Mouse (Mus musculus): ENCODE data around the gene Gm37240.

The Gm37240 gene

DNA sequence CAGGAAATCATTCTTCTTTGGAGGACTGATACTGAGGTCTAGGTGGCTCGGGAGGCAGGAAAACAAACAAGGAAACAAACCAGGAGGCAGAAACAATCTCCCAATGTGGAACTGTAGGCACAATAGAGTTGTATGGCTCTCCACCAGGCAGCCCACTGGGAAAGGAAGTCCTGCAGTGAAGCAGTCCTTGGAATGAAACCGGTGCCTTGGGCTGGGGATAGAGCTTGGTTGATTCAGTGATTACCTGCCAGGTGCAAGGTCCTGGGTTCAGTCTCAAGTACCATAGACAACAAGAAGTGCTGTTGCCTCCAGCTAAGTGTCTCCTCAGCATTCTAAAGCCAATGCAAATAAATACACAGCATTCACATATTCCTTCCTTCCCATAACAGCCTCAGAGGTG, 778.1 kb downstream of the Gm37240 start:
- DNase-seq: no peak

DNA sequence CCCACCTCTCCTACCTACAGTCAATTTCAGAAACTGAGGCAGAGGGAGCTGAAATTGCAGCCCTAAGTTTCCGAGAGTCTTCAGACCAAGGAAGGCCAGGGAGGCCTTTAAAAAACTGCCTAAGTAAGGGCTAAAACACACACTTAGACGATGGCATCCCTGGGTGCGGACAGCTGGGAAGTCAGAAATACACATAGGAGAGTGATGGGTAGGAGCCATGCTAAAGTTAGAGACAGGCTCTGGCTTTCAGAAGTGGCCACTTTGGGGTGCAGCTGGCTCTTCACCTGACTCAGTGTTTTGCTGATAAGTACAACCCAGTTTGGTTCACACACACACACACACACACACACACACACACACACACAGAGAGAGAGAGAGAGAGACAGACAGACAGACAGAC, 778.9 kb downstream of the Gm37240 start:
- no peak for DNase-seq

DNA sequence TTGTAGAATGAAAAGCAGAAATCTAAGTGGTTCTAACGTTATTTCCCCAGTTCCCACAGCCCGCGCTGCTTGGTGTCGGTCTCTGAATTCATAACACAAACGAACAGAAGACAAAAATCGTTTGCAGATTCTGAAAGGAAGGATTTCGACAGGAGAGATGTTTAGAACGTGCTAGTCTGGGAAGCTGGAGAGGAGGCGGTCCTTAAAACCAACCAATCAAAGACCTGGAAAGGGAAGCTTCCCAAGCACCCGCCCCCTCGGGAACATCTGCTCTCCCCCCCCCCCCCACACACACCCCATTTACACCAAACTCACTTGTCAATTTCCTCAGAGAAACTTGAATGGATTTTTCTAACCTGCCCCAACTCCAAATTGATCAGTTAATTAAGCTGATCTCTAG, 780.4 kb downstream of the Gm37240 start:
- no peak for DNase-seq

DNA sequence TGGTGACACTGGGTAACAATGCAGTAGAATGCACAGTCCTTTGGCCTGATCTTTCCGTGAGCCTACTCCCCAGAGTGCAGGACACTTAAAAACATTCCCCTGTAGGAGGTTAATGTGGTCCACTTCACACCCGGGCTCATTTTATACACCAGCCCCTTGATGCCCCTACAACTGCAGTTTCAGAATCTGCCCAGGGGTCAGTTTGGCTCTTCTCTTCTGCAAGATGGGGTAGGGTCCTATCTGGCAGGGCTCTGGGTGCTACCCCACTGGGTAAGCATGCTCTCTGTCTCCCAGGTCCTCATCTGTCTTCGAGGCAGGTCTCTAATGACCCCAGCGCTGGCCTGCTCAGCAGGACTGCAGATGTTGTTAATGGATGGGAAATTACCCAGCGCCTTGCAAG, 783.0 kb downstream of the Gm37240 start:
- no peak for DNase-seq

DNA sequence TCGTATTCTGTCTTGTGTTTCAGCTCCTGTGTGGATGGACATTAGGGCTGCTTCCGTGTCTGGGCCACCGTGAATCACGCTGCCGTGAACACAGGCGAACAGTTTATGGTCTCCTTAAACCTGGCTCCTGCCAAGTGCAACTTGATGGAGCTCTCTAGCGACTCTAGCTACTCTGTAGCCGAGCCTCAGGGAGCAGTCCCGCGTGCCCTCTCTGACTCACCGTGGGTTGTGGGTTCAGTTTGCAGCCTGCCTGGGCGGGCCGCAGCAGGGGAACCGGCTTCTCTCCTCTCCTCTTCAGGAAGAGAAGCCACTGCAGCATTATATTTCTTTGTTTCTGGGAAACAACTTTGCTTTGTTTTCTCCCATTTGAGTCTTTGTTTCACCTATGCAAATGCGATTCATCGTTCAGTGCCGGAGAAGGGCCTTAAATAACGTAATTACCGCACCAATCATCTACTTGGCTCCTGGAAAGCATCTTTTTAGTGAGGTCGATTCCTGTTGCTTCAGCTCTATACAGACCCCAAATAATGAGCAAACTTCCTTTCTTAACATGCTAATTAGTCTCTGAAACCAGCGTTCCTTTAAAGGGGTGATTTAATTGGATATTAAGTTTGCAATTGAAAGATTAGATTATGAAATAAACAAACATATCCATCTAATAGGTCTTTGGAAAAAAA, 806.3 kb downstream of the Gm37240 start:
- no peak for DNase-seq

DNA sequence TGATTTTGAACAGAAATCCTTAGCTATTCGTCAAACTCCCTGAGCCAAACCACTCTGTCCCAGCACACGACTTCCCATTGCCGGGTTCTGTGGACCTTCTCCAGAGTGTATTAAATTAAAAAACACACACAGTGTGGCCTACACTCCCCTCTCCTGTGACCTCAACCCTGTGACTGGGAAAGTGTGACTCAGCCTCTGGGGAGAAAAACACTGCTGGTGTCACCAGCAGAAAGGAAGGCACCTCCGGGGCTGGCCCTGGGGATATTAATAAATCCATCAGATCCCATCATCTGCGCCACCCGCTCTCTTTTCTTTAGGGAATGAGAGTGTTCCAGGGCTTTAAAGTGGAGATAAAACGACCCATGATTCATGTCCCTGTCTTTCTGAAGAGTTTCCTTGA, 823.2 kb downstream of the Gm37240 start:
- no peak for DNase-seq

DNA sequence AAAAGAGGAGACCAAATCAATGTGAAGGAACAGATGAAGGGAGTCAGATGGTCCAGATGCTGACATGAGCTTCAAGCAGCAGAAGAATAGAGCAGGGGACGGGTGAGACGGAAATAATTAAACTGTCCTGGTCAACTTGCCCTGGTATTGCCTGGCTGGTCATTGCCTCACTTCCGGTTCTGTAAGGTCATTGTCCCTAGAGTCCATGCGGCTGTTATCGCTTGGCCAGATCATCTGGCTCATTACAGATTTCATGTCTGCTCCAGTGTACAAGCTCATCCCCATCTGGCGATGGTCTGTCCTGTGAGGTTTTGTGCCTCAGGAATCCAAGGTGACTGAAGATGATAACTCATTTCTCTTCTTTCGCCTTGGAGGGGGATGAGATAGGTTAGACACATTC, 827.2 kb downstream of the Gm37240 start:
- DNase-seq: no peak

DNA sequence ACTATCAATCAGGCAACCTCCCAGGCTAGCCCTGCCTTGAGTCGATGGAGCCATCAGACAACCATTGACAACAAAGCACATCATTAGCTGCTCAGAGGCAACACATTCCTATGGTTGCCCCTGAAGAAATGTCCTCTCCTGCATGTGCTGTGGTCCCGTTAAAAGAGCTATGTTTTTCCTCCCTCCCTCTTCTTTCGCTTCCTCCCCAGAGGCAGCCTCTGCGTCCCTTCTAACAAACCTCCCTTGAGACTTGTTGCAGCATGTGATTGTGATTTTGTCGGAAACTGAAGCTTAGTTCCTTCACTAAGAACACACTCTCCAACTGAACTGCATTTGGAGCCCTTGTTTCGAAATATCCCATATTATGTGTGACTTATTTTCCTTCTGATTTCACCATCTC, 830.1 kb downstream of the Gm37240 start:
- no peak for DNase-seq

DNA sequence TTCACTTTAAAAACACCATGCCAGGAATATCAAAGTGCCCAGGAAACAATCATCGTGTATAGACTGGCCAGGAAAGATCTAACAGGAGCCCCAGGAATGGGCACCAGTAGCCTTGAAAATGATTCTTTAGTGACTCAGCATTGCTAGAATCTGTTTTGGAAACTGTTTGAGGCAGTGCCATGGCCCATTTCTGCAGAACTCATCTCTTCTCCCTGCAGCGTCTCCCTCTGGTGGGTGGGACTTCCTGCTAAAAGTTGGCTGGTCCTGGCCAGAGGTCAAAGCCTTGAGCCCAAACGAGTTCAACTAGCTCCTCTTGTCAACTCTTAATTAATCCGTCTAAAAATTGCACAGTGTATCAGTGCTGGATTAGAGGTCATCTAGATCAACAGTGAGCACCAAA, 833.8 kb downstream of the Gm37240 start:
- no peak for DNase-seq

DNA sequence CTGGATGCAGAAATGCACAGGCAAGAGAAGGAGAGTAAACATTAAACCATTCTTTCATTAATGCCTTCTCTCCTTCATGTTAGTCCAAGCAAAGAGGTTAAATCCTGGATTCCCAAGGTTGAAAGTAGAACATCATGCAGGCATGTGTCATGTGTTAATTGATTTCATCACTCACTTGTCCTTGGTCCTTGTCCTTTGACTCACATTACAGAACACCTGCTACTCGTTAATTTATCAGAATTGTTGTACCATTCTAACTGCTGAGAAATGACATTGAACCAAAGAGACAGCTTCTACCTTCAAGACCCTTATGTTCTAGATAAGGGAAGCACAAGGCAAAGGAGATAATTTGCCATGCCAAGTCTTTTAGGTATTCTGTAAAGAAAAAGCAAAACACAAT, 835.1 kb downstream of the Gm37240 start:
- DNase-seq: no peak

DNA sequence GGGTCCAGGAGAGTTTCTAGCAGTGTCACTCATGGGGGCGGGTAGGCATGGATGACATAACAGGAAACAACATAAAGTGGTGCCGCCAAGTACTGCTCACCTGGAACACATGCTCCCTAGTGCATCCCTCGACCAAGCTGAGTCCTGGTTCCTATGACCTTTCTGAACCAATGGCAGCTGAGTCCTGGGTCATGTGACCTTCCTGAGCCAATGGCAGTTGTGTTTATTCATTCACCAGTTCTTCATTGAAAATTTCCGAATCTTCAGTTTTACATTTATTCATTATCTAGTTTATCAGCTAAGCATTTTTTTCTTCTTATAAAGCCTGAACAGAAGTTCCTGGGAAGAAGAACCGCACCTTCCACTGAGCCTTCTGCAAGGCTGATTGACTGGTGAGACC, 838.7 kb downstream of the Gm37240 start:
- DNase-seq: no peak

DNA sequence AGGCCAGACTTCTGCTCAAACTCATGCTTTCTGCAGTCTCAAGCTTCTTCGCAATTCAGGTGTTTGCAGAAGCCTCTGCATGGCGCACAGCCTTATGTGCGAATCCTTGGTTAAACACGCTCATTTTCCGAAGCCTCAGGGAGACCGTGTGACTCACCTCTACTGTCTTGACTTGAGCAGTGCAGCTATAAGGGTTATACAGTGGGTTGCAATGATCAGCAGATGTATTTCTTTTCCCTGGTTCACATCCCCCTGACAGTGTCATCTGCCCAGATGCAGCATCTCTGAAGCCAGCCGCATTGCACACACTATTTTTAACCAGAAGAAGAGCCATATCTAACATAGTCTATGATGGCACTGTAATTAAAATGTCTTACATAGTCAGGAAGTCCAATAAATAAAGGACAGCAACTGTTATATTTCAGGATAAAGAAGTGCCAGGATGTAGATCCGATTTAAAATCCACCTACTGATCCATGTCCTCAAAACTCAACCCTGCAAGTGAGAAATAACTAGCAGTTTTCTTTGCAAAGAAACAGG, 843.6 kb downstream of the Gm37240 start:
- no peak for DNase-seq

DNA sequence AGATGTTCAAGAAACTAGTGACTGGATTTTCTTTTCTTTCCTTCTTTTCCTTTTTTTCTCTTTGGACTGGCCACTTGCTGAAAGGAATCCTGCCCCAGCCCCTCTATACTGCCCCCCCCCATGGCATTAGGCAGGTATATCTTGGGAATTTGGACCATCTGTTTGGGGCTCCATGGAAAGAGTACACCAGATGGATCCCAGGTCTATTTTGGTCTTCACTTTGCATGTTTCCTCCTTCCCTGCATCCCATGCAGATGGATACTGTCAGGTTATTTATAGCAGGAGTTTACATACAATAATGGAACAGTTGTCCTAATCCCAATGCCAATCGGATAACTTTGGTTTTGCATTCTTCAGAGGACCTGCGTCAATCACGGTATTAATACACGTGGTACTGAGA, 845.2 kb downstream of the Gm37240 start:
- DNase-seq: no peak

DNA sequence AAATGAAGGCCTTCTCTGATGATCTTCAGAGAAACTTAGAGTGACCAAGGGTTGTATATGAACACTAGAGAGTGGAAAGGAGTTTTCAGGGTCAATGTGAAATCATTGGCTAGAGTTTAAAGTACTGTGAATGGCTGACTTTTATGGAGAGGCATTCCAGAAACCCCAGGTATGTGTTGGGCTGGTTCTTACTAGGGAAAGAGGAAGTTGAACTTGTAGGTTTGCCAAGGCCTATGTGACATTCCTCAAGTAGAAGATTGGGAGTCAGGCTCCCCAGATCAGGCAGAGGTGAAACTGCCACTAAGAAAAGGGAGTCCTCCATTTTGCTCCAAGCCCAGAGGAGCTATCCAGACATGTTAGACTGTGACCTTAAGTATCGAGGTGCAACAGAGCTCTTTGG, 858.2 kb downstream of the Gm37240 start:
- DNase-seq: no peak

DNA sequence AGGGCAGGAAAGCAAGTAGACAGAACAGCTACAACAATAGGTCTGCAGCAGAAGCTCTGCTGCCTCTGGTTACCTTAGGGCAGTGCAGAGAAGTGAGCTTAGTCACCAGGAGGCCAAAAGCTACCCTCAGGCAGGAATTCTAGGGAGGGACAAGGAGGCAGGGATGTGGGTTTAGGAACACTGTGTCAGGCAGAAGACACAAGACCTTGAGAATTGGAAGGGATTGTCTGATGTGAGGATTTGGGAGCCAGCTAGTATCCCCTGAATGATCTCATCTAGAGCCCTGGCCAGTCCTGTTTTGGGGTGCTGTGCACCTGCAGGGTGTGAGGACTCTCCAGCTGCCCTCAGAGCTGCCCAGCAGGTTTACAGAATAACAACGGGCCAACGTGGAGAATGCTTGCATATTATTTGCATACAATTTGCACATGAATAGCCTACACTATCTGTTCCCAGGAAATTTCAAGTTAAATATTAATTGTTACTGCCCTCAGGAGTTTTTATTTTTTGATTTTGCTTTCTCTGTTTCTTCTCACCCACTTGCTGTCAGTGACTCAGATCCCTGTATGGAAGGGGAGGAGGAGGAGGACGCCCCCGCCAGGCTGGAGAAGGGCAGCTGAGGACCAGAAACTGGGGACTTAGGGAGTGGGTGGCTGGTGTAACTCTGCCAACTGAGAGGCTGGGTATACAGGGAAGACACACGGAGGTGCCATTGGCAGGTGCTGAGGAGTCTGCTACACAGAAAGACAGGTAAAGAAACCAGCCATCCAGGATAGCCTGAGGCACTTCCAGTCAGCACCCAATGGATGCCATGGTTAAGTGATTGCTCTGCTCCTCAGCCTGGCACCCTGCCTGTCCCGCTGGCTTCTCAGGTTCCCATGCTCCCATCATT, 862.3 kb downstream of the Gm37240 start:
- DNase-seq: no peak

DNA sequence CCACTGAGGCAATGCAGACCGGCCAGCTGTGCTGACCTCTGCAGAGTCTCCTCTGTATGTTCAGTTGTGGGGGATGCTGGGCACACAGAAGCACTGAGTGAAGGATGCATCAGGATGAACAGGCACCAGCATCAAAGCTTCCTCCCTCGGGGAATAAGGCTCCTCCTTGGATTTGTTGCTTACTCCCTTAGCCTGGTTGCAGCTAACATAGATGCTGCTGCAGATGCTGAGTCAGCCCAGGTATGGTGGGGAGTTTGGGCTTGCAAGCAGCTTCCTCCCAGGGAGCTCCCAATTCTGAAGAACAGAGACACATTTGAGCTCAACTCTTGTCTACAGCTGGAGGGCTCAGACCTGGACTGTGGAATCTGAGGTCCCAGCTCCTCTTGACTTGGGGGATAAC, 863.1 kb downstream of the Gm37240 start:
- DNase-seq: no peak

DNA sequence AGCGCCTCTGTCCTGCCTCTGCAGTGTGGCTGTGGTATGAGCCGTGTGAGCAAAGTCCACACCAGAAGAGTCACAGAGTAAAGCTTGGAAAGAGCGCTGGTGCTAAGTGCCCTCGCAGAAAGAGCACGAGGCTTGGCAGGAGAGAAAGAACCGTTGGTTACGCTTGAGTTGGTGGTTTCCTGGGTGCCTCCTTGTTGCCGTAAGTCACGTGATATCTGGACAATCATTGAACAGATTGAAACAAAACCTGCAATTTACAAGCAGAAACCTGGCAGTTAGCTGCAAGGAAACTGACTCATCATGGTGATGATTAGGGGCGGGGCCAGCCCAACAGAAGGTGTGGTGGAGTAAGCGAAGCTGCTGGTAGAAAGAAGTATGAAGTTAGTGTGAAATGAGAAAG, 864.5 kb downstream of the Gm37240 start:
- no peak for DNase-seq

DNA sequence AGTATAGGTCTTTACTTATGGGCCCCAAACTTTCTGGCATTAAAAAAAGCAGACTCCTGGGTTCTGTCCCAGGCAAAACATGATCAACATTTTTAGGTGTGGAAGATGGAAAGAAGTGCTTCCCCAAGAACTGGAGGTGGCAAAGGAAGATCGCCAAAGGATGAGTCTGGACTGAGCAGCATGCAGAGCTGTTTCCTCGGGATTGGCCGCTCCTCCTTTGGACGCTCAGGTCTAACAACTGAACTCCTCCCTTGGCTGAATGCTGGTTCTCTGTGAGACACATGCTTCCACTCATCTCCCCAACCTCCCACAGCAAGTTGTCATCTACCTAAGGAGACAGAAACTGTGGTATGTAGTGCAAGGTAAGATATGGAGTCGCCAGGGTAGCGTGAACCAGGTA, 865.5 kb downstream of the Gm37240 start:
- DNase-seq: no peak

DNA sequence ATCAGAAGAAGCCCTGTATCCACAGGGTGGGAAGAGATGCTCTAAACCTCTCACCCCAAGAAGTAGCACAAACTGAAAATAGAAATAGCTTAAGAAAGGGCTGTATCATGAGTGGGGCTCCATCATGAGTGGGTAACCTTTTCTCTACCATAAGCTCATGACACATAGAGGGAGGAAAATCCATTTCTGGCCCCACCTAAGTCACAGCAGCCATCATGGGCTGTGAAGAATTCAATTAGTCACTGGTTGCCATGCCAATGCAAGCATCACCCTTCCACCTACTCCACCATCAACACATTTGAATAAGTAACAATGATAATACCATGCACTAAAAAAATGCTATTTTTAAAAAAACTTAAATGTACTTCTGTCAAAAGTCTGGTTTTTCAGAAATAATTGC, 867.2 kb downstream of the Gm37240 start:
- no peak for DNase-seq

DNA sequence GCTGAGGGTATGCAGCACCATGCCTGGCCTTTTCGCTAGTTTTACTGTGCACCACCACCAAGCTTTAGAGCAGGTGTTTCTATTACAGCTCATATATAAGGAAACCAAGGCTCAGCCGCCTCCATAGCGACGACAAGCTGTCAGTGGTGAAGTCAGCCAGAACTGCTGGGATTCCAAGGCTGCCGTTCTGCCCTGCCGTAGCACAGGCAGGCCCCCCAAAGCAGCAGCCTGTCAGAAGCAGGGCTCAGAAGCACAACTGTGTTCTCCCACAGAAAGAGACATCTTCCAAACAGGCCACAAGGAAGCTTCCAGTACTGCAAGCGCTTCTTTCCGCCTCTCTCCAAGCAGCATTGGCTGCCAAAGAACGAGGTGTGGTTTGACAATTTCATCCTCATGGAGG, 871.7 kb downstream of the Gm37240 start:
- DNase-seq: no peak

DNA sequence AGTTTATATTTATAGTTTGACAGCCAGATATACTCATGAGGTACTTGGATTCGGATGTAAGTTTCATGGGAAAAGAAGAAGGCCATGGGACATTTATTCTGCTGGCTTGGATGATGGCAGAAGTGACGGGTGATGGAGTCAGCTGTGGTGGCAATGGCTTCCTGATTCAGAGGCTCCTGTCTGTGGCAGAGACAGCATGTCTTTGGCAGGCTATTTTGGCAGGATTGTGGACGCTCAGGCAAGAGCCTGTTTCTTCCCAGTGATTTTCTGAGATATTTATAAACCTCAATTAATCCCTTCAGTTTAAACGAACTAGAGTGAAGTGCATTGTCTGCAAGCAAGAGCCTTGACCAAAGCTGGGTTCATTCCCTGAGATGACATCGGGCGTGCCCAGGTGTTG, 874.4 kb downstream of the Gm37240 start:
- no peak for DNase-seq

DNA sequence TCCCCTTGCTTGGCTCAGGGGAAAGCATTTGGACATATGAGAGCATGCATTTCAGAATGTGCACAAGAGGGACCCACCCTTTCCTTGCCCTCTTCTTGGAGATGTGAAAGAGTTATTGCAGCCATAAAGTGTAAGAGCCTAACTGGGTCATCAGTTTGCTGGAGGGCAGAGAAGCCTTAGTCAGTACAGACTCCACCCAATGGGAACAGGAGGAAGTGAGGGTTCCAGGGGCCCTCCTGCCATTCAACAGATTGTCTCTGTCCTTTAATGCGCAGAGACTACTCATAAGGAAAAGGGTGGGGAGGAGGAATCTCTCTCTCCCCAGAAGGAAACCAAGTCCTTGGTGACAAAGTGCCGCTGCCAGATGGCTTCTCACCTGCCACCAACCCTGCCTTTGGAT, 882.1 kb downstream of the Gm37240 start:
- DNase-seq: no peak

DNA sequence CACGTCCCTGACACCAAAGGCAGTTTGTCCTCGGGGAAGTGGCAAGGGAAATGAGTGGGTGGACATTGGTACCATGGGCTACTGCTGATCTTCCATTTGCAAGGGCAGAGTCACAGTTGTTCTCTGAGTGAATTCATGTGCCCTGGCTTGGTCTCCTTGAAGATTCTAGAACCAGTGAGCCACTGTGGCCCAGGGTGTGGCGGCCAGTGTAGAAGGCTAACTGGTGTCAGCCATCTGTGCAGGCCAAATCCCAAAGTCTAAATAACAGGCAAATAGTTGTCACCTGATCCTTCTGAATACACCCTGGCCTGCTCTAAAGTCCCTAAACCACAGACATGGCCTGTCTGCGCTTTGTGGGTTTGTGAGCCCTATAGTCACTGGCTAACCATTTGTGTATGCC, 898.4 kb downstream of the Gm37240 start:
- no peak for DNase-seq

DNA sequence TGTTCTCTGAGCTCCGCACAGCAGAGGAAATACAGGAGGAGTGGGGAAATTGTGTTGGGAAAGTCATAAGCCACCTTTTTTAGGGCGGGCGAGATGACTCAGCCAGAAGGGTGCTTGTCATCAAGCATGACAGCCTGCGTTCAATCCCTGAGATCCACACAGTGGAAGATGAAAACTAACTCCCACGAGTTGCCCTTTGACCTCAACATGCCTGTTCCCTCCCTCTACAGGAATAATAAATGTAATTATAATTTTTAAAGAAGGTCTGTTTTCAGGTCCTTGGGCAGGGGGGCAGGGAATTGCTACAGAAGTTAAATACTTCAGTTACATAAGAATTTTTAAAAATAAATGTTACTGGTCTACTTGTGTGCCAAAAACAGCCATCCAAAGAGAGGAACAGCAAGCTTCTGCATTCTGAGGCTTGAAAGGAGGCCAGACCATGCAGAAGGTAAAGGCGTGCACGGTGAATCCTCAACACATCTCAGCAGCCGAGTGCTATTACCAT, 902.1 kb downstream of the Gm37240 start:
- no peak for DNase-seq

Measured in thymus, postnatal 25 days (tissue).